Mouse (Mus musculus): ENCODE measurements around the gene Casz1.
A peak's percentile ranks its signal among the peaks of the same experiment; 100 is the strongest.

Casz1 gene

DNA sequence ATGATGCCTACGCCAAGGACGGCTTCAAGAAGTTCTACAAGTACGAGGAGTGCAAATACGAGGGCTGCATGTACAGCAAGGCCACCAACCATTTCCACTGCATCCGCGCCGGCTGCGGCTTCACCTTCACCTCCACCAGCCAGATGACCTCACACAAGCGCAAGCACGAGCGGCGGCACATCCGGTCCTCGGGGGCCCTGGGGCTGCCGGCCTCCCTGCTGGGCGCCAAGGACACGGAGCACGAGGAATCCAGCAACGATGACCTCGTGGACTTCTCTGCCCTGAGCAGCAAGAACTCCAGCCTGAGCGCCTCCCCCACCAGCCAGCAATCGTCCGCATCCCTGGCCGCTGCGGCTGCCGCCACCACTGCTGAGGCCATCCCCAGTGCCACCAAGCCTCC, 134.3 kb downstream of the Casz1 start:
- DNase-seq (ENCODE audit: low spot score), result no peak

DNA sequence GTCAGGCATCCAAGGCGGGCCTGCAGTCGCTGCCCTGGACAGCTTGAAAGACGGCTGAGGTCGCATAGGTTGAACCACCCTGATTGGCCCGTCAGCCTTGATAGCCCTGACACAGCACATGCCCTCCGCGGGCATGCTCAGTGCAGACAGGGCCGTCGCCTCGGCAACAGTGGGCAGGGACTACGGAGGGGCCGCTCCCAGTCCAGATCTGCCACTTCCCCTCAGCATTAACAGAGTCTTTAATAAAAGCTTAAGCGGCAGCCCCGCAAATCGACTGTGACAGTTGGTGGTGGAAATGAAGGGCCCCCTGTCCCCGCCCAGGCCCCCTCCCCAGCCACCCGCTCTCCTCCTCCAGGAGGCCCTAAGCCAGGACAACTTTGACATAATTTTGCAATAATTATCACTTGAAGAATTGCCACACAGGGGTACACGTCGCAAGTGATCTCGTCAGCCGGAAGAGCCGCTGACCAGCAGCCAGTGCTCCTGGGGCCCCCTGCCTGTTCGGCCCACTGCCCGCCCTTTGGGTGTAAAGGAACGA, 136.5 kb downstream of the Casz1 start:
- peak; percentile 48 for DNase-seq (ENCODE audit: low spot score)

DNA sequence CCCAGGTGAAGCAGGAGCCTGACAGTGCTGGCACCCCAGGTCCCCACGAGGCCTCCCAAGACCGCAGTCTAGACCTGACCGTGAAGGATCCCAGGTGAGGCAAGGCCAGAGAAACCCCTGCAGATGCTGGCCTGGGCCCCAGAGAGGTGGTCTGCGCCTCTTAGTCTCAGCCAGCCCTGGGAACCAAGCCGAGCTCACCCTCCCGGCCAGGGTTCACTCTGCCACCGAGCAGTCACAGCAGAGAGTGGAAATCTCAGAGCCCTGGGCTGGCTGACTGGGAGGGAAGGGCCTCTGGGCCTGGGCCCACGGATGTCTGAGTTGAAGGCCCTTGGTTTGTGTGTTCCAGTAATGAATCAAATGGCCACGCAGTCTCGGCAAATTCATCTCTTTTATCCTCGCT, 137.1 kb downstream of the Casz1 start:
- no peak for DNase-seq (ENCODE audit: low spot score)

DNA sequence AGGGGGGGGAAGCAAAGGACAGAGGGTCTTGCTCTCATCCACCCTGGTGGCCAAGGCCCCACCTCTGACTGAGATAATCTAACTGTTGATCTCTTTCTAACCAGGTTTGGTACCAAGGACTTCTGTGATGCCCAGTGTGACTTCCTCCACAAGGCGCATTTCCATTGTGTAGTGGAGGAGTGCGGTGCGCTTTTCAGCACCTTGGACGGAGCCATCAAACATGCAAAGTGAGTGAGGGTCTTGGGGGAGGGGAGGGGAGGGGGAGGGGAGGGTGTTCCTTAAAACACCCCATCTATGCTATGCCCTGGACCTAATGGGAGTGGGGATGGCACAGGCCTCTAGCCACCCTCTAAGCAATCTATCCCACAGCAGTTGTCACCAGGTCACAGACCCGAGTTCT, 138.9 kb downstream of the Casz1 start:
- no peak for DNase-seq (ENCODE audit: low spot score)

DNA sequence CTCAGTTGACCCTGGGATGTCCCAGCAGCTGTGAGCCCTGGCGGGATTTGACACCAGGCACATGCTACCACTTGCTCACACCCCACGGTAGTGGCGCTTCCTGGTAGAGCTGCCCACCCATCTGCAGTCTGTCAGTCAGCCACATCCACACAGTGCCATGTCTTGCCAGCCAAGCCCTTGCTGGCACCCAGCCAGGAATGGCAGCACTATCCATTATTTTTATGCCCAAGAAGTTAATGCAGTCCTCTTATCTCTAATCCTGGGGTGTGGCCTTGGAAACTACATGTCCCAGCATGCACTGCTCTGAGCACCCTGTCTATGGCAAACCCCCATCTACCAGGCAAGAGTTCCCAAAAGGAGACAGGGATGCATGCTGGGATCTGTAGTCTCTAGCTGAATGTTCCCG, 141.2 kb downstream of the Casz1 start:
- DNase-seq (ENCODE audit: low spot score), result peak; percentile 65

DNA sequence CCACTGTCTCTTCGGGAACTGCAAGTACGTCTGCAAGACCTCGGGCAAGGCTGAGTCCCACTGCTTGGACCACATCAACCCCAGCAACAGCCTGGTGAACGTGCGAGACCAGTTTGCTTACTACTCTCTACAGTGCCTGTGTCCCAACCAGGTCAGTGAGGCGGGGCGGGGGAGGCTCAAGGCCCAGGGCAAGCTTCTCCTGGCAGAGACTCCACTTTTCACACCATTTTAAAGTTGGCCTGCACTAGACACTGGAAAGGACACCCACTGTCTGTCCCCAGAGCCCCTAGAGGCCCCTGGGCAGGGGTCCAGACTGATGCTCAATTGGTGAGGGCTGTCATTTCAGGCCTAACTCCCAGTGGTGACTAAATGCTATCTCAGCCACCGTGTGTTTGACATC, 141.8 kb downstream of the Casz1 start:
- no peak for DNase-seq (ENCODE audit: low spot score)

DNA sequence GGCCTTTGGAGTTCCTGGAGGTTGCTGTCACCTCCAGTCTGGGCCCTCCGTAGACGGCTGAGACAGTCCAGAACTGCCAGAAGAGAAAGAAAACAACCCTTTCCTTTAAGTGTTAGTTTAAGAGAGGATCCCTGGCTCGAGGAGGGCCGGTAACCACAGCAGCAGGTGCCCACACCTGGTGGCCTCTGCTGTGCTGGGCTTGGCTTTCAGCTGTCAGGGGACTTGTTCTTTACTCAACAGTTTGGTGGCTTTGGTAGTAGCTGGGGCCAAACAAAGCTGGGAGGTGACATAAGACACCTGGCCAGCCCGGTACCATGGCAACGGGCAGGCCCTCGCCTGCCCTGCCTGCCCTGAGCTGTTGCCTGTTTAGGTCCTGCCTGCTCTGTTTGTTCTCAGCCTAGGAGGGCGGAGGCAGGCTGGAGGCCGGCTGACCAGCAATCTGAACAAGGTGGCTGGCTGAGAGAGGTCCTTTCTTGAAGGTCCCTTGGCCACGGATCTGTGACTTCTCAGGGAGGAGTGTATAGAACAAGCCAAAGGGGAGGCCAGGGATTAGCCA, 143.7 kb downstream of the Casz1 start:
- no peak for DNase-seq (ENCODE audit: low spot score)

DNA sequence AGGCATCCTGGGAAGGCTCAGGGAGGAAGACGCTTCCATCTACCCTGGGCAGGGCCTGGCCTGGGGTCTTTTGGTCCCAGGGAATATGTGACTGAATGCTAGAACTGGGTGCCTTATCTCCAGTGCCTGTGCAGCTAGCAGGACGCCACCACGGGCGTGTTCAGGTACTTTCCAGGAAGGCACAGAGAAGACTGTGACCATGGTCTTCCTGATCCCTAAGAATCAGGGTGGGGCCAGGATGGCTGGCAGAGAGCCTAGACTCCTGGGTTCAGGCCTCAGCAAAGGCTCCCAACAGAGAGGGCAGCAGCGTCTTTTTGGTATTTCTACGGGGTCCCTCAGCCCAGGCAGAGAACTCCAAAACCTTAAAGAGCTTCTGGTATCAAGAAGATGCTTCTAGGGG, 146.3 kb downstream of the Casz1 start:
- DNase-seq (ENCODE audit: low spot score), result no peak

DNA sequence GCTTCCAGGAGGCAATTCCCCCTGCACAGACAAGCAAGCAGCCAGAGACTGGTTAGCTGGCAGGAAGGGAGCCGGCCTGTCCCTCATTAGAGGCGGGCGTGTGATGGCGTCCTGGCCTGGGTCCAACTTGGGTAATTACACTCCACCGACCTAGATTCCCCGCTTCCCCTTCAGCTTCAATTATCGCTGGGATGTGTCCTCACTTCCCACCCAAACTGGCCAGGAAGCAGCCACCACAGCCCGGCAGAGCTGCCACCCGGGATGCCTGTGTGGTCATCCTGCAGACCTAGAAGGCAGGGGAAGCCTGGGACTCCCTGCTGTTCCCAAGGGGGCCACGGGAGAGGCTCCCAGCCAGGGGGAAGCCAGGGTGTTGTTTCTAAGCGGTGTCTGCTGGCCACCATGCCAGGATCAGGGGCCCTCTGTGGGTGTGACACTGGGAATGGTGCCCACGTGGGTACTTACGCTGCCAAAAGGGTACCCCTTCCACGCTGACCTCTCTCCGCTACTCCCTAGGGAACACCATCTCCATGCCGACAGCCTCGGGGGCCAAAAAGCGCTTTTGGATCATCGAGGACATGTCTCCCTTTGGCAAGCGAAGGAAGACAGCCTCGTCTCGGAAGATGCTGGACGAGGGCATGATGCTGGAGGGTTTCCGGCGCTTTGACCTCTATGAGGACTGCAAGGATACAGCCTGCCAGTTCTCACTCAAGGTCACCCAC, 146.9 kb downstream of the Casz1 start:
- DNase-seq (ENCODE audit: low spot score), result peak; percentile 57

DNA sequence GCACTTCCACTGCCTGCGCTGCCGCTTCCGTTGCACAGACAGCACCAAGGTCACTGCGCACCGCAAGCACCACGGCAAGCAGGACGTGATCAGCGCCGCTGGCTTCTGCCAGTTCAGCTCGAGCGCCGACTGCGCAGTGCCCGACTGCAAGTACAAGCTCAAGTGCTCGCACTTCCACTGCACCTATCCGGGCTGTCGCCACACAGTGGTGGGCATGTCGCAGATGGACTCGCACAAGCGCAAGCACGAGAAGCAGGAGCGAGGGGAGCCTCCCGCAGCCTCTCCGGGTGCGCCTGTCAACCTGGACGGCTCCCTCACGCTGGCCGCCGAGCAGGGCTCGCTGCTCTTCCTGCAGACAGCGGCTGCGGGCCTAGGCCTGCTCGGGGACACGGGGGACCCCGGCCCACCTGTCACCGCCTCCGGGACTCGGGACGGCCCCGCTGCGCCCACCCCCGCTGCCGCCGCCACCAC, 147.6 kb downstream of the Casz1 start:
- peak; percentile 20 for DNase-seq (ENCODE audit: low spot score)

DNA sequence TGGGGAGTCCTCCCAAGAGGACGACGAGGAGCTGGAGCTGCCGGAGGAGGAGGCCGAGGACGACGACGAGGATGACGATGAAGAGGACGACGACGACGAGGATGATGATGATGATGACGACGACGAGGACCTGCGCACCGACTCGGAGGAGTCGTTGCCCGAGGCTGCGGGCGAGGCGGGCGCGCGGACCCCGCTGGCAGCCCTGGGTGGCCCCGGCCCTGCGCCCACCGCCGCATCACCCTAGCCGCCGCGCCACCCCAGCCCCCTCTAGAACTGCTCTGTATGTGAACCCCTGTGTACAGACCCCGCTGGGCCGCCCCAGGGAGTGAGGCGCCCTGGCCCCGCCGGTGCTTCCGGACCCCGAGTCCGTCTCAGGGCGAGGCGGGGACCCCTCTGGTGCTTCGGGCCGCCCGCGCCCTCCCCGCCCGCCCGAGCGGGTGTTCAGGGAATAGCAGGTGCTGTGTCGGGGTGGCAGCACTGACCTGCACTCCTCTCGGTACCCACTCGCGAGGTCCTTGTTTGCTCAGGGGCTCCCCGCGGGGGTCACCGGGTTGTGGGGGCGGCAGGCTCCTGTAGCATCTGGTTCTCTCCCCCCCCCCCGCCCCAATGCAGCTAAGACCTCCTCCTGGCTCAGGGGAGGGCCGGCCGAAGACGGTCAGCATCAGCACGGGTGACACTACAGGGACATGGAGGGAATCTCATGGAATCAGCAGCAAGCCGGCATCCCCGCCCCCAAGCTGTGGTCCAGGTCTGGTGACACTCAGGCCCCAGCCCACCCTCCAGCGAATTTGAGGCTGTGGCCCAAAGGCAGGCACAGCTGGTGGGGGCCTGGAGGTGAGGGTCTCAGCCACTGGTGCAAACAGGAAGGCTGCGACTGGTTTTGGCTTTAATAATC, 148.3 kb downstream of the Casz1 start:
- DNase-seq (ENCODE audit: low spot score), result no peak

DNA sequence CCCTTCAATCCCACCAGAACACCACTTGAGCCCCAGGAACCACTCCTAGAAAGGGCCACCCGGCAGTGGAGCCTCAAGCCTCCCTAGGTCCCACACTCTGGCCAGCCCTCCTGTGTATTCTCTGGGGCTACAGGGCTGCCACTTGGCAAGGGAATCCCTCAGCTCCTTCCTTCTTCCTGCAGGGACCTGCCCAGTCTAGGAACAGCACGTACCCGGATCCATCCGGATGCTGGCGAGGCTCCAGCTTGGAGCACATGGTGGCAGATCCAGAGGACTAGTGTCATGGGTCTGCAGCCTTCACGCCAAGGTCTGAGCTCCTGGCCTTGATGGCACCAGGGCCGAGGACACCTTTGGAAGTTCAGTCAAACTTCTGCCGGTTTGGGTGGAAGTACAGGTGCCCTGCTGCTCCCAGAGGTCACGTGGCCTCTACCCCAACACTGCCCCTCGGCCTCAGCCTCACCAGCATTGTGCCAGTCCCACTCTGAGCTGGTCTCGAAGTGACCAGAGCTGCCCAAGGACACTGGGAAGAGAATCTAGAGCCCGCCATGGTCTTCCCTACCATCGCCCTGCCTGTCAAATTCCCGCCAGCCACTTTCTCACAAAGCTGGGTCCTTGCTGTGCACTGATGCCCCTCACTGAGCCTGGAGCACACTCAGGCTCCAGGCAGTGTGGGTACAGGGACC, 151.0 kb downstream of the Casz1 start:
- no peak for DNase-seq (ENCODE audit: low spot score)

DNA sequence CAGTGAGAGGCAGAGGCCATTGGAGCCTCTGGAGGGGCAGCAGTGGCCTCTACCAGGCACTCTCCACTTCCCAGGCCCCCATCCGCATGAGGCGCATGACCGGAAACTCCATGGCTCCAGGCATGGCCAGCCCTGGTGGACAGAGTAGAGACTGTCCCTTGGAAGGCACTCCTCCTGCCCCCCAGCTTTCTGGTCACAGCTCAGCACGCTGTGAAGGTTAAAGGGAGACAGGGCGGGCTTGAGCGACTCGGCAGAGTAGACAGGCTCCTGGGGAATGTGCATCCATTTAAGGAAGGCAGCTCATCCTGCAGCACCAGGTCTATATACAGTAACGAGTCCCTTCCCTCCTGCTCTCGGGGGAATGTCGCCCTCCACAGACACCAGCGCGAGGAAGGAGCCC, 155.8 kb downstream of the Casz1 start:
- DNase-seq (ENCODE audit: low spot score), result no peak

DNA sequence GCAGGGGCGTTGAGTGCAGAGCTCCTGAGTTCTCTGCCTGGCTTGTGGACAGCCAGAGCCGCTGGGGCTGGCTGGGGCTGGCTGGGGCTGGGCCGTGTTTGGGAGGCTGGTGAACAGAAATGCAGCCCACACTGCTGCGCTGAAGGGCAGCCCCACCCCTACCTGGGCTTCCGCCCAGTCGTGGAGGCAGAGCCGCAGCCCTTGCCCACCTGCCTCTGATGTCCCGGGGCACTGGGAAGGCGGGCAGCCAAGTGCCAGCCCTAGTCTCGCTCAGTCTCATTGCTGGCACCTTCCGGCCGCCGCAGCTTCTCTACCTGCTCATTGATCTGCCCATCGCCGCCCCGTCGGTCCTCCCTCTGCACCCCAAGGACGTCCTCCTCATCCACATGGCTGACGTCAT, 156.9 kb downstream of the Casz1 start:
- DNase-seq (ENCODE audit: low spot score), result no peak

DNA sequence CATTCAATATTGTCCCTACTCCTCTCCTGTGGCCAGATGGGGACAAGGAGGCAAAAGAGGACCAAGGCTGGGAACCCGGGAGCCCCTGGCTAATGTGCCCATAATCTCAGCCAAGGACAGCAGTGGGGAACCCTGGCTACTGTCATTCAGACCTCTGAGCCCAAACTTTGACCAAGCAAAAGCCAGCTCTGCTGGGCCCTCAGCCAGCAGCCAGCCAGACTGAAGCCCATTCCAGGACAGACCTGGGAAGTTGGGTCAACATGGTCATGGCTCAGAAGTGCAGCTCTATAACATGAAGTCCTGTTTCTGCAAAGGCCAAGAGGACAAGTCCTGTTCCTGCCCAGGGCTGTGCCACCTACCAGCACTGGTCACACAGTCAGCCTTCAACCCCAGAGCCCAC, 157.9 kb downstream of the Casz1 start:
- no peak for DNase-seq (ENCODE audit: low spot score)

DNA sequence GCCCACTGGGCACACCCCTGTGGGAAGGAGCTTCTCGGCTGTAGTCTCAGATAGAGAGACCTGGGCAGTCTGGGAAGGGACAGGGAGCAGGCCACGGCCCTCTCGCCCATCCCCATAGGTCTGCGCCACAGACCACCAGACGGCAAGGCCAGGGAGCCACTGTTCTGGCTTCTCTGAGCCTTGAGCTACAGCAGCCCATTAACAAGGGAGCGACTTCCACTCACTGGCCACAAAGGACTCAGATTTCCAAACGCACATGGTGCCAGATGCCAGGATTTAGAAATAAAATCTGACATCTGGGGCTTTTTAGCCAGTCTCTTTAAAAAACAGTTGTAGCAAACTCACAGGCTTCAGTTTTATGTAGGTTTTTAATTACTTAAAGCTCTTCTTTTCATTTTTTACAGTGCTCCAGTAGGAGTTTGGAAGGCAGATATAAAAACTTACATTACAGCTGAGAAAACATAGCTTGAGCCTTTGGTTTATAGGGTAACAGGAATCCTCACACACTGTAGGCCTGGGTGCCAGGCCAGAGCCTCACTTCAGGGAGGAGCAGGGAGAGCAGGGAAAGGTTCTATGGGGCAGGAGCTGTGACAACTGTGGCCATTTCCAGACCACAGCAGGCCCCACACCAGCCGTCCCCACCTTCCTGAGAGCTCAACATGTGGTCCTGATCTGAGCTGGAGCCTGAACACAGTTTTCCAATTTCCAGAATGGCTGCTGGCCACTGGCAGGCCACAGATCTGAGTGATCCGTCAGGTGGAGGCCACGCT, 160.5 kb downstream of the Casz1 start:
- no peak for DNase-seq (ENCODE audit: low spot score)

DNA sequence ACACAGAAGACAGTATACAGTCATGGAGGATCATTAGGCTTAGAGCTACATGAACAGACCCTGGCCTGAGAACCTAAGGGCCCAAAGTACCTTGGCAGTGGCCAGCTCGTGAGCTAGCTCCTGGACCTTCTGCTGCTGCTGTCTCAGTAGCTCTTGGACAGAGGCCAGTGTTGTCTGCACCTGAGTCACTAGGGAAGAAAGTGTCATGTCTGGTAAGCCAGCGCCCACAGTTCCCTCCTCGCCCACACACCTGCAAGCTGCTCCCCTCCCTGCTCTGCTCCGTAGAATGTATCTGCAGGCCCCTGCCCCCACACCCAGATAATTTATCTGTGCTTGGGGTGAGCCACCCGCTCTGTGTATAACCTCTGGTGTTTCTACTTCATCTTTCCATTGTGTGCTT, 161.9 kb downstream of the Casz1 start:
- no peak for DNase-seq (ENCODE audit: low spot score)

DNA sequence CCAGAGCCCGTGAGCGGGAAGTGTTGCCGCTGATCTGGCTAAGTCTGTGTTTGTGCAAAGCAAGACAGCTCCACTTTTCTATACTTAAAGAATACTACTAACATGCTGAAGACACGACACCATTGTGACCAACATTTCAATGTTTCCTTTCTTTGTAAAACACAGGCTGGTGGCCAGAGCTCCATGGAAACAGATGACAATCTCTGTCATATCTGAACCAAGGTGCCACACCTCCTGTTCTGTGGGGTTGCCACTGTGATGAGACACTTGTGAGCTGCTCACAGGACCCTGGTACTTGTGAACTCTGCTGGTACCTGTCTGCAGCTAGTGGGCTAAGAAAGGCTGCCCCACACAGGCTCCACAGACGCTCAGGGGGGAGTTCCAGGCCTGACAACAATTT, 164.6 kb downstream of the Casz1 start:
- no peak for DNase-seq (ENCODE audit: low spot score)

DNA sequence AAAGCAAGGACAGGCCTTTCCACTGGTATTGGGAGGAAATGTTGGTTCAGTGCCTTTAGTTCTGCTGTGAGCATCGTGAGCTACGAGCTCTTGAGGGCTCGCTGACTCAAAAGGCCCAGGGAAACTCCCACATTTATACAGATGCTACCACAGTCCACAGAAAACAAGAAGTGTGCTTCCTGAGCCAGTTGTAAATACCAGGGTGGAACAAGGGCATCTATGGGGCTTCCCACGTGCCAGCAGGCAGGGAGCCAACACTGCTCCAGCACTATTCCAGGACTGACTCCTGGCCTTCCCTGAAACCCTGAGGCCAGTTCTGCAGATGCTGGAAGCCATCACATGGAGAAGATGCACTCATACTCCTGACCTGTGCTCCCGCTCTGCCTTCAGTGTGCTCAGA, 165.4 kb downstream of the Casz1 start:
- no peak for DNase-seq (ENCODE audit: low spot score)

DNA sequence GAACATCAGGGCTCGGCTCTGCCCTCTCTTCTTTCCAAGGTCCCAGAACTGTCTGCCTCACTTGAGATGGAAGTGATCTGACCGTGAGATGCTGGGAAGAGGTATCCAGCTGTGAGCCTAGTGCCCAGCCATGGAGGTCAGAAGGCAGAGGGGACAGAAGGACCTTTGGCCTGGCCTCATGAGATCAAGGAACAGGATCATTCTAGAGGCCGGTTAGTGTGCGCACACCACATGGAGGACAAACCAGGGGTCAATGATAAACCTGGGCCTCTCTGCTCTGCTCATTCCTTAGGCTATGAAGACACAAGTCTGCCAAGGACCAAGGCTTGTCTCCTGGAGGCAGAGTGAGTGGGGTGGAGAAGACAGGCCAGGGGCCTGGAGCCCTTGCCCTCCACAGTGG, 166.5 kb downstream of the Casz1 start:
- DNase-seq (ENCODE audit: low spot score), result no peak

DNA sequence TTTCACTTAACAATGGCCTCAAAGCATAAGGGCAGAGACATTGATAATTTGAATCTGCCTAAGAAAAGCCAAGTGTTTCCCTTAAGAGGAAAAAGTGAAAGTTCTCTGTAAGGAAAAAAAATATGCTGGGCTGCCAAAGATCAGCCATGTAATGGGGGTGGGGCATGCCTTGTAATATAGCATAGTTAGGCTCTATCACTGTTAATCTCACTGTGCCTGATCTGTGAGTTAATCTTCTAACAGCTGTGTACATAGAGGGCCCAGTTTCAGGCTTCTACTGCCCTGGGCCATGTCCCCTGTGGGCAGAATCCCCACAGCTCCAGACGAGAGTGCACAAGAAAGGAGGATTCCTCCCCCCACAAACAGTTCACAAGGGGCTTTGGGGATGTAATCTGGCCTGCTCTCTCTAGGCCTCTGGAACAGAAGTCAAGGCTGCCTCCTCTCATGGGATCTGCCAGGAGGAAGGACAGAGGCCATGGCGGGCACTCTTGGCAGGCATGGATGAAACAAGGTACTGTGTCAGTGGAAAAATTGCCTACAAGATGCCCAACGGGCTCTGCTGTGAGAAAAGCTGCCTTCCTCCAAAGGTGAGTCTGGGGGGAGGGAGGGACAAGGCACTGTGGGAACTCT, 167.5 kb downstream of the Casz1 start:
- no peak for DNase-seq (ENCODE audit: low spot score)
